Mouse (Mus musculus): ENCODE measurements around the gene Hdhd5.

DNA sequence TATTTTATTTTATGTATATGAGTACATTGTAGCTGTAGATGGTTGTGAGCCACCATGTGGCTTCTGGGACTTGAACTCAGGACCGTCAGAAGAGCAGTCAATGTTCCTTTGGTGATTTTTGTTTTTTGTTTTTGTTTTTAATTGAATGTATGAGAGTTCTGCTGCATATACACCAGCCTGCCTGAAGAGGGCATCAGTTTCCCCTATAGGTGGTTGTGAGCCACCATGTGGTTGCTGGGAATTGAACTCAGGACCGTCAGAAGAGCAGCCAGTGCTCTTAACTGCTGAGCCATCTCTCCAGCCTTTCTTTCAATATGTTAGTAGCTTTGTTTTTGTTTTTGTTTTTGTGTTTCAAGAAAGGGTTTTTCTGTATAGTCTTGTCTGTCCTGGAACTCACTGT is 5.2 kb upstream of the Hdhd5 start:
- TF ChIP-seq CTCF (IDR thresholded peaks at IDR 0.05; ENCODE audit: low read depth) (peak; percentile 57), EP300 (IDR thresholded peaks at IDR 0.05; ENCODE audit: low read depth) (no peak)
